Mouse (Mus musculus) heart, embryonic 14.5 days (tissue): ENCODE results near the gene Cdan1. TPM values are rescaled to one million over a fixed set of nuclear protein-coding genes. Genes with fewer than 3 reads are reported as not detected.

Source experiments
- ATAC-seq: fragments of 200-750 bp; cut with Nextera tagmentation; 2 replicates; pipeline ENCODE4 v1.8.0; 2017; ENCODE audit warnings: low read depth, moderate TSS enrichment; ENCODE audit not compliant: insufficient number of reproducible peaks, insufficient read depth, low FRiP score
- H3K27ac ChIP-seq, 2 experiments: fragments of 200-500 bp in 1 of 2; fragments of 300-500 bp in 1 of 2; sonication (generic) in 1 of 2; replicated peaks in 1 of 2; 2 replicates each; pipeline ENCODE4 v1.5.1; 2012 to 2014; ENCODE audit warnings: low read depth in 2 of 2, low read length in 2 of 2, control low read depth in 1 of 2, mild to moderate bottlenecking in 1 of 2, mixed read lengths in 1 of 2; ENCODE audit not compliant: control insufficient read depth in 1 of 2, insufficient read depth in 1 of 2
- H3K27me3 ChIP-seq: fragments of 300-500 bp; sonication (generic); 2 replicates; pipeline ENCODE4 v1.6.1; 2014; ENCODE audit warnings: mild to moderate bottlenecking, low read length, control low read depth; ENCODE audit not compliant: control insufficient read depth, insufficient read depth
- H3K36me3 ChIP-seq: fragments of 300-500 bp; sonication (generic); 2 replicates; pipeline ENCODE4 v1.6.1; 2014; ENCODE audit warnings: mild to moderate bottlenecking, control low read depth, low read length, mixed read lengths; ENCODE audit not compliant: control insufficient read depth, insufficient read depth
- H3K4me1 ChIP-seq, 2 experiments: fragments of 200-500 bp in 1 of 2; fragments of 300-500 bp in 1 of 2; sonication (generic) in 1 of 2; 2 replicates each; pipeline ENCODE4 v1.6.1; 2012 to 2014; ENCODE audit warnings: low read length in 2 of 2, control low read depth in 1 of 2, mixed read lengths in 1 of 2; ENCODE audit not compliant: control insufficient read depth in 2 of 2, insufficient read depth in 2 of 2
- H3K4me2 ChIP-seq: fragments of 300-500 bp; sonication (generic); 2 replicates; pipeline ENCODE4 v1.6.1; 2014; ENCODE audit warnings: mild to moderate bottlenecking, low read length
- H3K4me3 ChIP-seq, 2 experiments: fragments of 200-500 bp in 1 of 2; fragments of 300-500 bp in 1 of 2; sonication (generic) in 1 of 2; 2 replicates each; pipeline ENCODE4 v1.5.1; 2012 to 2014; ENCODE audit warnings: low read length in 2 of 2, mild to moderate bottlenecking in 2 of 2, control low read depth in 1 of 2, low read depth in 1 of 2, moderate library complexity in 1 of 2; ENCODE audit not compliant: control insufficient read depth in 1 of 2, insufficient read depth in 1 of 2
- H3K9ac ChIP-seq: fragments of 300-500 bp; sonication (generic); 2 replicates; pipeline ENCODE4 v1.6.1; 2014; ENCODE audit warnings: mild to moderate bottlenecking, low read length
- H3K9me3 ChIP-seq: fragments of 300-500 bp; sonication (generic); 2 replicates; pipeline ENCODE4 v1.6.1; 2016; ENCODE audit warnings: low read length, control low read depth; ENCODE audit not compliant: control insufficient read depth
- WGBS: fragments of 180-500 bp; shearing (Covaris S2); extraction: QIAGEN DNeasy Blood & Tissue Kit; methylation state at CpG from one replicate; pipeline ENCODE4 v1.1.7; 2014; 5-methylcytosine and 5-hydroxymethylcytosine counted together
- polyA plus RNA-seq: library from polyadenylated mRNA; unstranded; fragments of >200 nt; fragmentation: Nextera tagmentation; extraction: Ambion mirVana; gene quantifications from 2 replicates; pipeline ENCODE4 v1.2.1, GENCODE M21; 2014

Gene Cdan1
- polyA plus RNA-seq, 1 experiment from 2014 or later = 7.9 TPM

DNA sequence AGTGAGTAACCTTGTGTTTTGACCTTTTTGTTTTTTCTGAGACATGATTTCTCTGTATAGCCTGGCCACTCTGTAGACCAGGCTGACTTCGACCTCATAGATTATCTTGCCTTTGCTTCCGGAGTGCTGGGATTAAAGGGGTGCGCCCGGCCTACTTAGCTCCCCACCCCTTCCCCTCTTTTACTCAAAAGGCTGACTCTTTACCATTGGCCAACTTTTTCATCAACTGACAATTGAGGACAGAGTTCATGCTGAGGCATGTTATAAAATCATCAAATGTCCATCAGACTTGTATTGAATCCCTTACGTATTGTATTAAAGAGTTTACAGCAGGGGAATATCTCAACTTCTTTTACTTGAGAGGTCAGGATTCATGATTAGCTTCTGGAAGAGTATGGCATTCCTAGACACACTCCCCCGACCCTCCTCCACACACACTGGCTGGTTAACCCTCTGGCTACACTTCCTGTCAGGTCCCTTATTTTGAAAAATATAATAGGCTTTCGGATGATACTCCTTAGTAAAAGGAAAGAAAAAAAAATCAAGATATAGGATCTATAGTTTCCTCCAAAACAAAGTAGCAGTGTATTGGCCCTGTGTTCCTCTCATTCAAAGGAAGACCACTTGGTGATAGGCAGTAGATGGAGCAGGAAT lies 117.9 kb downstream of the Cdan1 start:
- H3K27me3 ChIP-seq = no peaks in the 10 kb centered on the region
- peak overlapping the region; percentile 78 to 96 for H3K4me3 ChIP-seq
- WGBS = 26% methylated on average over 7 of the region's 7 CpGs
- peak overlapping the region; percentile 96 for H3K4me2 ChIP-seq
- no peaks in the 10 kb centered on the region for H3K9me3 ChIP-seq
- H3K9ac ChIP-seq = peak overlapping the region; percentile 87
- H3K36me3 ChIP-seq = peaks cover 21% of the 10 kb centered on the region
- ATAC-seq = no peak; the same call in 1 of the 2 replicates
- H3K4me1 ChIP-seq = peaks cover 6 to 15% of the 10 kb centered on the region in 2 experiments
- H3K27ac ChIP-seq = peak overlapping the region; percentile 96 to 98

DNA sequence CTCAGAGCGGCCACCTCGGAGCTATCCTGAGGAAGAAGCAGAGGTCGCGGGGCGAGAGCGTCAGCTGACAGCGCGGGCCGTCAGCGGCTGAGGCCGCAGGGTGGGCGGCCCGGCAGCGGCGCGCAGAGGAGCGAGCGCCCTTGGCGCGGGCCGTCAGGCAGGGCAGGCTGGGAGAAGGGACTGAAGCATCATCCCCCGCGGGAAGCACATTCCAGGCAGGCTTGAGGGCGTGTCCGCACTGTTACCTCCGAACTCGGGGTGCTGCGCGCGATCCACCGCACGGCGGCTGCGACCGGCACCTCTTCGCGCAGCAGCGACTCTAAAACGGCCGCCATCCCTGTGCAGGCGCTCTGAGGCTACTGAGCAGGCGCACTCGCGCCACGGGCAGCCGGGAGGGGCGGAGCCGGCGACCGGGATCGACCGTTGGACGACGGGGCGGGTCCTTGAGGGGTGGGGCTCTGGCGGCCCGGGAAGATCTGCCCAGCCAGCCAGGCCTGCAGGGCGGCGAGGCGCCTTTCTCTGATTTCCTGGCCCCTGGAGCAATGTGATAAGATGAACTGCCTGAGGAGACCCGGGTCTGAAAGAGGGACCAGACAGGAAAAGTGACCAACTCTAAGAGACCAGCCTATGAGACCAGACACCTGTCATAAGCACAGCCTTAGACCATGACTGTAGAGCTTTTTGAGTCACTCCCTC lies 118.6 kb downstream of the Cdan1 start:
- H3K27me3 ChIP-seq = no peaks in the 10 kb centered on the region
- under 1% methylated on average over 60 of the region's 61 CpGs for WGBS
- peak overlapping the region; percentile 96 to 98 for H3K27ac ChIP-seq
- H3K36me3 ChIP-seq = peaks cover 28% of the 10 kb centered on the region
- H3K4me1 ChIP-seq = peaks cover 6 to 15% of the 10 kb centered on the region in 2 experiments
- peak overlapping the region; percentile 87 for H3K9ac ChIP-seq
- ATAC-seq = peak; percentile 95
- H3K4me2 ChIP-seq = peak overlapping the region; percentile 96
- peak overlapping the region; percentile 78 to 96 for H3K4me3 ChIP-seq
- H3K9me3 ChIP-seq = no peaks in the 10 kb centered on the region

DNA sequence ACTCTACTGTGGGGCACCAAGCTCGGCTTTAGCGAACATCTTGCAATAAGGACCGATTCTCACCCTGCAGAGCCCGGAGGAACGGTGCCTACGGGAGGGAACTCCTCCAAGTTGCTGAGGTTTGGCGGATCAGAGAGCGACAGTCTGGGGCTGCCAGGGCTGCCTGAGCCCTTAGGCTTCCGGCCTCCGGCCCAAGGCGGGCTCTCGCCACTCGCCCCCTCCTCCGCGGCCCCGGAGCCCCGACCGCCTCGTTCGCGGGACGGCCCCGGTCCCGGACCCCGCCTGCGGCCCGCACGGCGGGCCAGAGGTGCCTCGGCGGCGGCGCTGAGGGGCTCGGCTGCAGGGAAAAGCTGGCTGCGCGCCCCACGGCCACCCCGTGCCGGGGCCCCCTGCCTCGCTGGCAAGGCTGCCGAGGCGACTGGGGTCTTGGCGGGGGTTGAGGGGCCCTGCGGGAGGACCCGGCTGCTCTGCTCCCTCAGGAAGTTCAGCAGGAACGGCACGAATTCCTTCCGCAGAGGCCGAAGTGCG lies 119.2 kb downstream of the Cdan1 start:
- Histone ChIP-seq H3K4me1 (peaks cover 6 to 15% of the 10 kb centered on the region in 2 experiments), H3K9ac (peak overlapping the region; percentile 87), H3K4me2 (peak overlapping the region; percentile 96), H3K27me3 (no peaks in the 10 kb centered on the region), H3K4me3 (peak overlapping the region; percentile 78 to 96), H3K27ac (peak overlapping the region; percentile 94 to 98), H3K9me3 (no peaks in the 10 kb centered on the region), H3K36me3 (peaks cover 34% of the 10 kb centered on the region)
- peak; percentile 18 for ATAC-seq
- under 1% methylated on average over 45 of the region's 50 CpGs for WGBS

DNA sequence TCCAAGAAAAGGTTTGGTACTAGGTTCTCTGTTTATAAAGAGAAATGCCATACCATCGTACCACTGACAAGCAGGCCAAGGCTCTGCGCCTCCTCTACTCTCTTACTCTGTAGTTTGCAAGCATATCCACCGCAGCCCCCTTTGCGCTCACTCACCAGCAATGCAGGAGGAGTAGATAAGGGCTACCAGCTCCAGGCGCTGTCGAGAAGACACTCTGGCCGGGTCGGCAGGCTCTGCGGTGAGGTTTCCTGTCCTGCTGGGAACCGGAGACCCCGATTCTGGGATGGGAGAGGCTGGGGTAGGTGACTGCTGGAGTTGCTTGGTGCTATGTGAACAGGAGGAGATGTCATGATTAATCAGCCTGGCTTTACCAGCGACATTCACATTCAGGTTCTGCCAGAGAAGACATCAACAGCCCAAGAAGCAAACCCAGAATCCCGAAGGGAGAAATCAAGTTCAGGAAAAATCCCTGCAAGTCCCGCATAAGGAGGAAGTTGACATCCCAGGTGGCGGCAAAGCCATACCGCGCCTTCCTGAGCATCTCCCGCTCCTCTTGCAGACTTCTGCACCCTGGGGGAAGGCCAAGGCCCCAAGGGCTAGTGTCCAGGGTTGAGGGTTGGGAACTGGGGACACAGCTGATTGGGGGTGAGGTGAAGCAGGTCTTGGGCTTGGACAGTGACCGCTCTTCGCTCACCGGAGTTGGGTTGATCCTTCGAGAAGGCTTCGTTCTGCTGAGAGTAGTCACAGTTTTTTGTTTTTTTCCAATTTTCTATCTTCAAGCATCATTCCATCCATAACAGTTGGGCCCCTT lies 119.9 kb downstream of the Cdan1 start:
- H3K9me3 ChIP-seq = no peaks in the 10 kb centered on the region
- H3K27me3 ChIP-seq = no peaks in the 10 kb centered on the region
- H3K36me3 ChIP-seq = peaks cover 41% of the 10 kb centered on the region
- H3K4me1 ChIP-seq = peaks cover 6 to 15% of the 10 kb centered on the region in 2 experiments
- ATAC-seq = no peak
- peak overlapping the region in 1 of 2 experiments; percentile 98; a peak in 2 of 4 replicates for H3K27ac ChIP-seq
- H3K4me2 ChIP-seq = peak overlapping the region; percentile 96
- WGBS = 1% methylated on average over 23 of the region's 23 CpGs
- peak overlapping the region; percentile 87 for H3K9ac ChIP-seq
- H3K4me3 ChIP-seq = peak overlapping the region; percentile 78 to 96

DNA sequence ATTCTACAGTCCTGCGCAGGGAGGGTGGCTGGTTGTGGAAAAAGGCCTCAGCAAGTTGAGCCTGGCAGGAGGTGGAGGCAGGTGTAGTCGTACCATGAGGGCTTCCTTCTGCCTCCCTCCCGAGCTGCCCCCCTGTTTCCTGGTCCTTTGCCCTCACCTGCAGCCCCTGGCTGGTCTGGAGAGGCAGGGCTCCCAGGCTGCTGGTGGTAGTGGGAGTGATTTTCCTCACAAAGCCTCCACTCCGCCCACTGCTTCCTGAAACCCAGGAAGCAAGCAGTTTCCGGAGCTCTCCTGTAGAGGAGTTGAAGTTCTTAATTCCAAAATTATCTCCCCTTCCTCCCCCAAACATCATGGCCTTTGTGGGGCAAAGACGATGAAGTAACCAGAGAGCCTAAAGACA lies 125.8 kb downstream of the Cdan1 start:
- H3K27ac ChIP-seq = no peak overlapping the region; a peak in 2 of 4 replicates
- ATAC-seq = no peak
- peaks cover 97% of the 10 kb centered on the region for H3K36me3 ChIP-seq
- H3K4me3 ChIP-seq = no peak overlapping the region
- no peaks in the 10 kb centered on the region for H3K9me3 ChIP-seq
- H3K4me1 ChIP-seq = peaks cover 8 to 26% of the 10 kb centered on the region in 2 experiments
- H3K9ac ChIP-seq = no peak overlapping the region
- WGBS = 78% methylated on average over 6 of the region's 6 CpGs
- H3K27me3 ChIP-seq = no peaks in the 10 kb centered on the region
- H3K4me2 ChIP-seq = no peak overlapping the region

DNA sequence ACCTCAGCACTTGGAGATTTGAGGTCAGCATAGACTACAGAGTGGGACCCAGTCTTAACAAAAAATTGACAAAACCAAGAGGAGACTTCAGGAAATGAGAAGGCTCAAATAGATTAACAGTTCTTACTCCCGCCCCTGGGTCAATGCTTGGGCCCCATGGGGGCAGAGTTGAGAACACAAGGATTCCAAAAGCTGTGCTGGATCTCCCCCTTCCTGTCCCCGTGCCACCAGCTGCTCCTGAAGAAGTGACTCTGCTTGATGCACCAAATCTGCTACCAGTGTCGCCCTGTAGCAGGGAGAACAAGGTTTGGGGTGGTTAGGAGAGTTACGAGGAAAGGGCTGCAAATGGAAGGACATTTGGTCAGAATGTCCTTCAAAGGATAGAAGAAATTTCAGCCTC lies 126.3 kb downstream of the Cdan1 start:
- Histone ChIP-seq H3K27ac (no peak overlapping the region; a peak in 1 of 4 replicates), H3K4me2 (no peak overlapping the region), H3K27me3 (no peaks in the 10 kb centered on the region), H3K9me3 (no peaks in the 10 kb centered on the region), H3K9ac (no peak overlapping the region), H3K36me3 (peaks cover 98% of the 10 kb centered on the region), H3K4me3 (no peak overlapping the region), H3K4me1 (peaks cover 6 to 20% of the 10 kb centered on the region in 2 experiments)
- 74% methylated on average over 4 of the region's 4 CpGs for WGBS
- ATAC-seq = no peak

DNA sequence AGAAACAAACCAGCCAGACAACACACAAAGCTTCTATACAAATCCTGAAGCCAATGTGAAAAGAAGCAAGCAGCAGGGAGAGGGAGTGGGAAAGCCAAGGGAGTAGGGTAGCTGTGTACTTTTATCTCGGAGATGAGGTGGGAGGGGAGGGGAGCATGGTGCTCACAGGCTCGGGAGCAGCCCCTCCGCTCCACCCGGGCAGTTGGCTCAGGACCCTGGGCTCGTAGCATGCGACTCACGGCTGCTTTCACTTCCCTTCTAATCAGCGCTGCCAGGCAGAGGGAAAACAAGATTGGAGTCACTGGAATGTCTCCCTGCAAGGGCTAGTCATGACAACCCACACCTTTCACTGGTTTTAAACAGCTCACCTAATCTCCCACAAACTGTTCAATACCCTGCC lies 127.4 kb downstream of the Cdan1 start:
- Histone ChIP-seq H3K27me3 (no peaks in the 10 kb centered on the region), H3K4me2 (no peak overlapping the region), H3K9ac (no peak overlapping the region), H3K4me3 (no peak overlapping the region), H3K4me1 (peaks cover 6 to 19% of the 10 kb centered on the region in 2 experiments), H3K27ac (peak overlapping the region; percentile 20 to 37; a peak in 3 of 4 replicates), H3K9me3 (no peaks in the 10 kb centered on the region), H3K36me3 (peaks cover 98% of the 10 kb centered on the region)
- WGBS = 14% methylated on average over 8 of the region's 8 CpGs
- ATAC-seq = 0 out of 2 replicates have a peak, but pooled peaks have one; percentile 48
